Mouse (Mus musculus) ZHBTc4 (cell line): Measurements from ENCODE around the gene Nhlrc4.

ENCODE experiments used
- DNase-seq: peaks from one replicate; pipeline ENCODE4 v3.0.0-alpha.2; 2011; ENCODE audit warnings: low read depth, low spot score

Nhlrc4 gene

DNA sequence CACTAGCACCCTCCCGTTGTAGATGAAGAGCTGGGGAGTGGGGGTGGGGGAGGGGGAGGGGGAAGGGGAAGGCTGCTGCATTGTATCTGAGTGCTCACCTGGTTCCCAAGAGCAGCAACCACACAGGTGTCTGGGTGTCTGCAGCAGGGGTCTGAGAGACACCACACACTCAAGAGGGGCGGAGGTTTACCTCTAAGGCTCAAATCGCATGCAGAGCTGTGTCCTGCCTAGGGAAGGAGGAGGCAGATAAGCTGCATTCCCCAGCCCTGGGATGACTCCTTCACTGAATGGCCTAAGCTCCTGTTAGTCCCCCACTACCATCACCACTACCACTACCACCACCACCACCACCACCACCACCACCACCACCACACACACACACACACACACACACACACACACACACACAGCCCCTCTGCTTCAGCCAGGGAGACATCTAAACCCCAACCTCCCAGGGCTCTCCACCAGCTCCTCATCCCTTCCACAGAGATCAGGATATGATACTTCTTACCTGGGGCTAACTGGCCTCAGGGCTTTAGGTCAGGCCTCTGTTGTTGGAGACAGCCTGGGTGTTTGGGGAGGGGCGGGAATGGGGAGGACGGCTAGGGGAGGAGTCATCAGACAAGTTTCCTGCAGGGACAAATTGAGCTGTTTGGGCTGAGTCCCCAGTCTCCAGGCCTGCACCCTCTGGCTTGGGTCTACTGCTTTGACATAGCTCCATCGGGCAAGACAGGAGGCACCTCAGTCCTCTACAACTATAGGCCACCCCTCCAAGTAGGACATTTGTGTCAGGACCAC is at the start of gene Nhlrc4, which contains the start of gene Pigq:
Nhlrc4 (minus strand) TSS at position 596 of the 798 bp plus-strand sequence.
Pigq (minus strand) TSS at position 571 of the 798 bp plus-strand sequence.
- peak; percentile 55 for DNase-seq

DNA sequence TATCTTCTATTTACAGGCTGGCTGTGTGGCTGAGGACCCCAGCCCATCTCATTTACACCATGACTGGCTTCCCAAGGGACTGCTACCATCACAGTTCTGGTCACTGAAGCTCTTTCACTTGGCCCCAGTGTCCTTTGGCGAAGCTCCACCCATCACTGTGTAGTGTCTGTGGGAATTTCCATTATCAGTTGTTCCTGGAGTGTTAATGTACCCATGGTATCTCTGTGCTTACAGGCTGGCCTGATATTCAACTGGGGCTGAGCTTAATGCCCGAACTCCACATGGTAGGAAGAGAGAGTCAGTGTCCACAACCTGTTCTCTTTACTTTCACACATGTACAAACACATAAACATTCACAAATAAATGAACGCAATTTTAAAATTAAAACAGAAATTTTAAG is 48.7 kb upstream of the Nhlrc4 start:
- DNase-seq = no peak

DNA sequence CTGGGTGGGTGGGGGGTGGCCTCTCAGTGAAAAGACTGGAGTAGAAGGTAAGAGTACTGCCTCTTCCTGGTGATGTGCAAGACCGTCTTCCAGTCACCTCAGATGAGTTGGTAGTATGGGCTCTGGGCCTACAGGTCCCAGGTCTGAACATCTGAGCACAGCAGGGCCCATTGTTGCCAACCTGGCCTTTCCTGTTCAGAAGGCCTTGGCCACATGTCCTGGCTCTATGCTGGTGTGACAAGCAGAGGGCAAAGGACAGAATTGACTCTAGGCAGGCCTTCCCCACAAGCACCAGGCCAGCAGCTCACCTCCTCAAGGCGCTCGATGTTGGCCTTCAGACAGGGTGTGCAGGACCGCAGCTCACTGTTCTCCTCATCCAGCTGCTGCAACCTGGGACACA is 47.5 kb upstream of the Nhlrc4 start:
- no peak for DNase-seq

DNA sequence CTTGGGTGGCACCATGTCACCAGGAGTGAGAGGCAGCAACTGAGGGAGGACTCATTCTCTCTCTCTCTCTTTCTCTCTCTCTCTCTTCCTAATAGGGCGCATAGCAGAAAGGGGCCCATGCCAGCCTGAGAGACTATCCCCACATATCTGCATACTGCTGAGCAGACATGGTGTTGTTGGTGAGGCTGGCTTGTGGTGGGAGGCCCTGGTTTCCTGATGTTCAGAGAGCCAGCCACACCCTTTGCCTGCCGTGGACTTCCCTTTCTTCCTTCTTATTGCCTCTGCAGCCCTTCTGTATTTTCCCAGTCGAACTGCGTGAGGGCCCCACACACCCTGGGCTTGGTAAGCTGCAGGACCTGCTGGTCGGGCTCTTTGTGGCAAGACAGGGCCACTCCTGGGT is 45.6 kb upstream of the Nhlrc4 start:
- DNase-seq = no peak

DNA sequence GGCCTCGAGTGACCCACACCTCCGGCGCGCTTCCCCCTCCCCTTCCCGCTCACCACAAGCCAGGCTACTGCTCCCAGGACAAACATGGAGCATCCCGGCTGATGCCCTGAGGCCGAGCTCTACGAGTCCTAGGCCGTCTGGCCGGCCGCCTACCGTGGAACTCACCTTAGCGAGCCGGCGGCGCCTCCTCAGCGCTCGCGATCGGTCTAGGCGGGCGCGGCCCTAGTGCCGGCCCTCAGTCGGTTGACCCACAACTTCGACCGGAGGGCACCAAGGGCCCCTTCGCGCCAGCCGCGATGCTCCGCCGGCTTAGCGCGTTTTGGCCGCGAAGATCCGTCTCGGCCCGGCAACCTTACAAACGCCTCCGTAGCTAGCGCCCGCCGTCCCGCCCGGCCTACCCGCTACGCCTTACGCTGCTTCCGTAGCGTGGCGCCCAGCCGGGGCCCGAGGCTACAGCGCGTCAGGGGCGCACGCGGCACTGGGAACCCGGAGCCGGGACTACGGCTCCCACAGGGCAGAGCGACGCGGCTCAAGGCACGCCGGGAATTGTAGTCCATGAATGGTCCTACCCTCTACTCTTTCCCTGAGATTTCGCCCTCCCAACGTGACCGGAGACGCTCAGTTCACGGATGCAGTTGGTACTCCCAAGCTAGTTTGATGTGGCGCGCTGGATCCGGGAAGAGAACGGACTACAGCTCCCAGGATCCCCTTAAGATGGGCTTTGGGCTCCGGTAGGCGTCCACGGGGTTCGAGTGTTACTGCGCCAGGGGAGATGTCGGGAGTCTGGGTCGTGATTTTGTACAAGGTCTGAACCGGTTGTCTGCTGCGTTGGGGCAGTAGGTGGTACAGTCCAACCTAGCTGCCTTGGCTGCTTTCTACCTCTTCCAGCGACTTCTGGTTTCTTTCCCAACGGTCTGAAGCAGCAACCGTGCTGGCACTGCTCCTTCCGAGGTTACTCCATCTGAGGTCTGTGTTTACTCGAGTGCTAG is 40.8 kb upstream of the Nhlrc4 start, which contains the start of gene Capn15:
Capn15 (minus strand) TSS at position 491 of the 989 bp plus-strand sequence.
- peak; percentile 99 for DNase-seq

DNA sequence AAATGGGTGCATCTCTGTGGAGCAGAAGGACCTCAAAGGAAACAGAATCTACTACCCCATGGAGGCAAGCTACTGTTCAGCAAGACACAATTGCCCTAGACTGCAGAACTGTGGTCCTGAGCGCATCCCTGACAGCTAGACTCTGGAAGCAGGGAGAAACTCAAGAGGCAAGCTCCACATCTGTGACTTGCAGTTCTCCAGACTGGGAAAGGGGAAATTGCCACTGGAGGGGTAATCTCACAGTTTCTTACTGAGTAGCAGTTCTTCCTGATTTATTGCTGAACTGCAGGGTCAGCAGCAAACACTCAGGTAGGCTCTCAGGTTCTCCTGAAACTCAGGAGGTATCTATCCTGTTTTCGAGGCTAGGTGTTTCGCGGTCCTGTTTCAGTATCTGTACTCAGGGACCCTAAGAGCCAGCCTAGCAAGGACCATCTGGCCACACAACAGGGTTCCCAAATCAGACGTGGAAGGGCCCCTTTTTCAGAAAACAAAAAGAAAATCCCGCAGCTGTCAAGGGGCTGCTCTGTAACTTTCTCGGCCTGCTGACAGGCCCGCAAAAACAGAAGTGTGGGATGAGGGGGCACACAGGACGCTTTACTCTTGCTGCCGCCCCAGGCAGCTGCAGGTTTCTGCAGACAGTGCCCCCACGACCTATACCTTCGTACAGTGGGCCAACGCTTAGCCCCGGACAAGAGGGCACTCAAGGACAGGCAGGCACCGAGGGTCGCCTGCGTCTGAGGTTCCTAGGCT is 40.0 kb upstream of the Nhlrc4 start:
- DNase-seq = no peak

DNA sequence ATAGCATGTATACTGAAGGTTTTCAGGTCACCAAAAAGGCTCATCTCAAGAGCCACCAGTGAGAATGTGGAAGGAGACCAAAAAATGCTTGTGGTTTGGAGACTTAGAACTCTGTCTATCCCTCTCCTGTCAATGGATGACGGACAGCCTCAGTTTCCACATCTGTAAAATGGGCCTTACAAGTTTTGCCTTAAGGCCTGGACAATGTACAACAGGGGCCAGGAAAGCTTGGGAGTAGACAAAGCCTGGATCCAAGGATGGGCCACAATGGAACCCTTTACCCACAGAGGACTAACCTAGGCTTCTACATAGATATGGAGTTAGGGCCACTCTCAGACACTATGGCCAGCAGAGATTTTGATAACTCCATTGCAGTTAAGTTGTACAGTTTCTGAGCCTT is 39.3 kb upstream of the Nhlrc4 start:
- no peak for DNase-seq

DNA sequence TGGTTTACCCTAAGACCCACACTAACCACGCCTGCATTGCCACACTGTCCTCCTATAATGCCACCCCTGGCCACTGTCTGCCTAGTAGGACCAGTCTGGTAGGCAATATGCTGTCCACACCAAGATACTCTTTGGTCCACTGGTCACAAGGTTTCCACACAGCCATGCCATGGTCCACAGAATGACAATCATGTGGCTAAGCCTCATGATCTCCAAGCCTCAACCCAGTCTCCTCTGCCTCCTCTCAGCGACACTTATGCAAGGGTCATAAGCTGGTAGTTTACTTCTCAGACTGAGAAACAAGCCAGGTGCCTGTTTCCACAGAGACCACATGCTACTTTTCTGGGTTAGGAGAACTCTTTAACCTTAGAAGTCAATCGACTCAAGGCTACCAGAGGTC is 38.2 kb upstream of the Nhlrc4 start:
- no peak for DNase-seq

DNA sequence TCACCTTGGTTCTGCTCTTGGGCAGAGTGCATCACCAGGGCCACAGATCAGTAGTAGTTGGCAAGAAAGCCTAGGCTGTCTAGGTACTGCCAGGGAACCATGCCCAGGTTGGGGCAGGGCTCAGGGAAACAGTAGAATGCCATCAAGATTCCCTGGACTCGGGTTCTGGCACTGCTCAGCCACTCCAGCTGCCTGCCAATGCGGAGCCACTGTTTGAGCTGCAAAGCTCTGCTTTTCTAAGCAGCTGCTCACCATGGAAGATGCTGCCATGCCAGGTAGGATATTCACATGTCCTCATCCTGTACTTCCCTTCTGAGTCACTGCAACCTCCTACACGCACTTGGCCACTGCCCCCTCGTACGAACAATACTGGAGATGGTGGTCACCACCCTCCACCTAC is 36.1 kb upstream of the Nhlrc4 start:
- DNase-seq = no peak

DNA sequence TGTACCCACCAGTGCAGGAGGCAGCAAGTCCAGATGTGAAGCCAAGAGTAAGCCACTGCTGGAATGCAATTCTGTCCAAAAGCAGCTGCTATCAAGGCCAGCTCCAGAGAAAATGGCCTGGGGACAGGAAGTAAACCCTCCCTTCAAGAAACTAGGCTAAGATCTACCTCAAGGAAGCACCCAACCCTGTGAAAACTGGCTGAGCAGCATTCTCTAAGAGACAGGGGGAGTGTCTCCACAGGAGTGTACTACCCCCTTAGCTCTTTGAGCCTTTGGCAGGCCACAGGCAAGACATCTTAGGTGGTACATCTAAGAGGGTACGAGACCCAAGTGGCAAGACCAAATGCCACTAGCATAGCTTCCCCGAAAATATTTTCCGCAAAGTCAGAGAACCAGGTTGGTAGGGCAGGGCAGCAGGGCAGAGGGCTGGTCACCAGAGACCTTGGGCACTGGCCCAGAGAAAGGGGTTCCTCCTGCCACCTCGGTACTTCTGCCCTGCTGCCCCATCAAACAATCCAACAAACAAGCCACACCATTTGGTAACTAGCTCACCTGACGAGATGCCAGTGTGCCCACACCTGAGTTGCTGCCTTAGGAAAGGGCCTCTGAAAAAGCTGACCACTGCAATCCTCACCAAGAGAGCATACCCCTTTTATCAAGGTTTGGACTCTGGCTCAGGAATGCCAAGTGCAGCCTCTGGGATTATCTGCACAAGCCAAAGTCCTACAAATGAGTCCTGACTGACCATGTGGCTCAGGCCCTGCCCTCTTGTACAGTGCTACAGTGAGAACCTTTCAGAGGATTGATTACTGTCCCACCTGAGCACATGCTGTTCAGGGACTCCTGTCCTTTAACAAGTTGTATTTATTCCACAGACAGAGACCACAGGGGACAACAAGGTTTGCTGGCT is 35.3 kb upstream of the Nhlrc4 start:
- no peak for DNase-seq

DNA sequence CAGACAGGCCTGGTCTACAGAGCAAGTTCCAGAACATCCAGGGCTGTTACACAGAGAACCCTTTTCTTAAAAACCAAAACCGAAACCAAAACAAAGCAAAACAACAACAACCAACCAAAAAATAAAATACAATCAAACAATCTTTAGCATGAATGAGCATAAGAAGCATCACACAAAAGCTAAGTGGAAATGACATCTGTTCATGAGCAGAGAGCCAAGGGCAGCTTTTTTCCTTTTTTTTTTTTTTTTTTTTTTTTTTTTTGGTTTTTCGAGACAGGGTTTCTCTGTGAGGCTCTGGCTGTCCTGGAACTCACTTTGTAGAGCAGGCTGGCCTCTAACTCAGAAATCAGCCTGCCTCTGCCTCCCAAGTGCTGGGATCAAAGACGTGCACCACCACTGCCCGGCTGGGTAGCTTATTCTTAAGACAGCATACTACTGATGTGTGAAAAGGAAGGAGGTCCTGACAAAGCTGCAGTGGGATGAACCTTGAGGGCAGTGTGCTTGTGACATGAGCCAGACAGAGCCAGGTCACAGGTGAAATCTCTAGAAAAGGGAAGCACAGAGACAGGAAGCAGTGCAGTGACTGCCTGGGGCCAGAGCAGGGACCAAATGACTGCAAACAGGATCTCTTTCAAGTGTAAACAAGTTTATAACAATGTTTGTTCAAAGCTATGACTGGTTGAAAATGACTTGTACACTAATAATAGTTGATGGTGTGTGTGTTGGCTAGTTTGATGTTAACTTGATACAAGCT is 26.4 kb upstream of the Nhlrc4 start:
- no peak for DNase-seq

DNA sequence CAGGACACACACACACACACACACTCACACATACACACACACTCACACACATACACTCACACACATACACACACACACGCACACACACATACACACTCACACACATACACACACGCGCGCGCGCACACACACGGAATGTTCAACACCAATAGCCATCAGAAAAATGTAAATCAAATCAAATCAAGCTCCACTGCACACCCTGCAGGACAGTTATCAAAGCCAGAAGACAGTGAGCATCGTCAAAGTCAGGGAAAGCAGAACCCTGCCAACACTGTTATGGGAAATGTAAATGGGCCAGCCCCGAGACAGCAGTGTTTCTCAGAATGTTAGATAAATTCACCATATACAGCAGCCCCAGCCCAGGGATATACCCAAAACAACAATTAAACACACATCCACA is 25.7 kb upstream of the Nhlrc4 start:
- DNase-seq = no peak

DNA sequence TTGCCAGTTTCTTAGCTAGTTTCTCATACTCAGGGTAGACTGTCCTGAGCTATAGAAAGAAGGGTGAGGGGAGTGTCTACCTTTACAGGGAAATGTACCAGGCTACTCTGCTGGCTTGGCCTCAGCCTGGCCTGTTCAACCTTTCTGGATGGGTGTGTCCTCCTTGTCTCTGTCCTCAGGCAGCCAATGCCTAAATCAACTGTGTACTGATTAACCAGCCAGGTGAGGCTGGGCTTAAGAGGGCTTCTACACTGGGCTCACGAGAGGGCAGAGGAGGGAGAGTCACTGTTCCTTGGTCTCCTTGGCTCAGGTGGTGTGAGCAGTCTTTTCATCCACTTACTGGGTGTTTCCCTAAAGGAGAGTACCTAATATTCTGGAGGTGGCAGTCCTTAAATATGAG is 23.4 kb upstream of the Nhlrc4 start:
- no peak for DNase-seq

DNA sequence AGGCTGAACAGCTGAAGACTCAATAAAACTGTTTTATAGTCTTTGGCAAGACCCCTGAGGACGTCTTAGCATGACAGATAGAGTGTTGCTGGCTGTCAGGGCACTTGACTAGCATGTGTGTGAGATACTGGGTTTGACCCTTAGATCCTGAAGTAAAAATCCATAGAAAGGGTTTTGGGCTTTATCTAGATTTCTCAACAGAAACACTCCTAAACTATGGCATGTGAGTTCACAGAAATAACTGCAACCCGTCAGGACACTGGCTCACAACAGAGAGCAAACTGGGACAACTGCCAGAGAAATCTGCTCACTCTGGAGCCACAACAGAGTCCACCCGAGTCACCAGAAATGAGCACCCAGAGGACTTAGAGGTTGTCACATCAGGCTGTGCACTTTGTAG is 22.9 kb upstream of the Nhlrc4 start:
- no peak for DNase-seq

DNA sequence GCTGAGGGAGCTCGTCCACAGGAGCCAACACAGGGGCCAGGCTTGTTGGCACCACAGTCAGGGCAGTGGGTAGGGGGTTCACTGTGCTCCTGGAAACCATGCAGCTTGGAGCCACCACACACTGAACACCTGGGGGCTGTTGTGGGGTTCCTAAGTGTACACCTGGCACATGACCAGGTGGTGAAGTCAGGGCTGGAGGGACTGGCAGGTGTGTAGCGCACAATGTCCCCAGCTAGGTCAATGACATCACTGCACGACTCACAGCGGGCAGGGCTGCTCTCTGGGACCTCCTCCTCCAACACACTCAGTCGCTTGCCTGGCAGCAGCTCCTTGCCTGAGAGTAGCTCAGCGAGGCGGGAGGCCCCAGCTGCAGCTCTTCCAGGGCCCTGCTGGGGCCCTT is 19.5 kb upstream of the Nhlrc4 start:
- DNase-seq = no peak

DNA sequence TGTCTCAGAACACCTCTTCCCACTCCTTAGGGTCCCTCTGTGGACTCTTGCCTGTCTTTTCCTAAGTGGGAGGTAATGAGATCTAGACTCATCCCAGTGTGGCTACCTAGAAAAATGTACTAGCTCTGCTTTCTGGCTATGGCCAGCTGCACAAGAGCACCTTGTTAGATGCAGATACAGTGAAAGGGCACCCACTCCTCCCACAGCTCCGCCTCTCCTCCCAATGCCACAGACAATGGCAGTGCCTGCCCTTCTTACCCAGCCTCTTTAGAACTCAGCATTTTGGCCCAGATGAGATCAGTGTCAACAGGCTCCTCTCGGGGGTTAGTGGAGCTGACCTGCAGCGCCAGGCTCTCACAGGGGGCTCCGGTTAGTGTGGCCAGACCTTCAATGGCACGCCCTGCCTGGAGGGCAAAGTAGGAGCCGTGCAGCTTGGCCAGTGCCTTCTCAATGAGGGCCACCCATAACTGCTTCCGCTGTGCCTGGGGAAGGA is 17.7 kb upstream of the Nhlrc4 start:
- DNase-seq = no peak

DNA sequence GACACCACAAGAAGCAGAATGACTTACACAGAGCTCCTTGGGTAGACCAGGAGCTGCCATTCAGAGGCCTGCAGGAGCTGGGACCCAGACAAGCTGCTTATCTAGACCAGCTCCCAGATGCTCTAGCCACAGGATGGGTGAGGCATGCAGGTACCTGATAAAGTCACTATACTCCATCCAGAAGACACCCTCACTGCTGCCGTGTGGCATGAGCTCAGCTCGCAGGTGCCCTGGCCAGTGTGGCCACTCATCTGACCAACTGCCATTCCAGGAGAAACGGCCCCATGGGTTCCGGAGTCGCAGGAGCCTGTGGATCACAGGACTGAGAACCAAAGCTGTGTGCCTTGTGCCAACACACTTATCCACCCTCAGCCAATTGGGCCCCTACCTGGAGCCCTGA is 16.8 kb upstream of the Nhlrc4 start:
- DNase-seq = no peak

DNA sequence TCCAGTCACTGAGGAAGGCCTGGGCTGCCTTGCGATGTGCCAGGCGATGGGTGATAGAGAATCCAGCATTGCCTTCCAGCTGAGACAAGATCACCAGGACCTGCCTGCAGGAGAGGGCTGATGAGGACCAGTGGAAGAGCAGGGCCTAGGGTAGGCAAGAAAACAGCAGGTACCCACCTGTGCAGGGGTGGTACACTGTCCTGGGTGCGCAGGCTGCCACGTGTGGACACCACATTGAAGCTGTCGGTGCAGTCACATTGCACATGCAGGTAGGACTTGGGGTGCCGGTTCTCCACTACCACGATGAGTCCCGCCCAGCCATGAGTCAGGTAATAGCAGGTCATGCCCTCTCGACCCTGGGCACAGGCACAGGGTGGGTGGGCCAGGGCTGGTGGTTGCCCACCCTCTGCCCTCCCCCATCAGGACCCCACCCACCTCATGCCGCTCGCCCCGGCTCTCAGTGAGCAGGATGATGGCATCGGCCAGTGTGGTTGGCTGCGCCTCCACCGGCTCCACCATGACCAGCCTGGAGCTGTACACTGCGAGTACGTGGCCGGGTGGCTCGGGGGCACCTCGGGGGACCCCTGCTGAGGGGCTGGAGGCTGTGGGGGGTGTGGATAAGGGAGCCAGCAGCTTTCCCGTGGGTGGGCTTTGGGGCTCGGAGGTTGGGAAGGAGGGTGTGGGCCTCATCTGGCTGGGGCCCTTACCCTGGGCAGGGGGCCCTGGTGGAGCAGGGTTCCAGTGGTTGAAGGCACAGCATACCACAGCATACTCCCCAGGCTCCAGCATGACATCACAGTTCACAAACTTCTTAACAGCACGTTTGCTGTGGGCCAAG is 15.1 kb upstream of the Nhlrc4 start:
- DNase-seq = no peak
